Mouse (Mus musculus) cerebellum, postnatal 36 days (tissue): ENCODE results near the gene Casp9.

ENCODE experiments used
- DNase-seq, 2 experiments: peaks; one replicate each; pipeline ENCODE4 v3.0.0; 2021 to 2022; ENCODE audit warnings: mixed read lengths in 2 of 2

The Casp9 gene

DNA sequence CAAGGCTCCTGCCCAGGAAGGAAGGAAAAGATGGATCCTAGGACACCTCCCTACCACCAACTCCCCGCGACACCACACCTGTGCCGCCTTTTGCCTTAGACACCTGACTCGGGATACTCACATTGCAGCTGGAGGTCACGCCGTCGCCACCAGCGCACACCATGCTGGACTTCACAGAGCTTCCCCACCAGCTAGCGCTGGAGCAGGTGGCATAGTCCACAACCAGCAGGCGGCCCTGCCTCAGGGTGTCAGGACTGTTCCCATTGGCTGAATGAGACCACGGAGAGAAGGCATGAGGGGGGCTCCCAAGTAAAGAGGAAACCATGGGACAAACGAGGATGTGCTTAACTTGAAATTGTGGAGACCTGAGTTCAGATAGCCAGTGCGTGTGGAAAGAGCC is 25.4 kb downstream of the Casp9 start:
- DNase-seq = no peak

DNA sequence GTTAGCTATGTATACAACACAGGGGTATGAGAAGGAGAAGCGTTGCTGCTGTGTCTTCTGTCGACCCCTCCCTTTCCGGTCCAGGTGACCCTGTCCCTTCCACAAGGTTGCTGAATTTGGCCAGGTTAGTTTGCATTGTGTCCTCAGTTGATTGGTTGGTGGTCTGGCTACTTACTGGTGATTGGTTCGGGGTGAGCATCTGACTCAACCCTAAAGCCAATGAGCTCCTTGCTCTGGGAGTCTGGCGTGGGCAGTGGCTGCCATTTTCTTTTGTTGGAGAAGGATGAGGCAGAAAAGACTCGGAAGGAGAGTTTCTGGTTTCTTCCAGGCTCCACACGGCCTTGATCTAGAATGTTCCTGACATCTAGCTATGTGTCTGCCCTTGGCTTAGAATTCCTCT is 25.9 kb downstream of the Casp9 start:
- DNase-seq = no peak

DNA sequence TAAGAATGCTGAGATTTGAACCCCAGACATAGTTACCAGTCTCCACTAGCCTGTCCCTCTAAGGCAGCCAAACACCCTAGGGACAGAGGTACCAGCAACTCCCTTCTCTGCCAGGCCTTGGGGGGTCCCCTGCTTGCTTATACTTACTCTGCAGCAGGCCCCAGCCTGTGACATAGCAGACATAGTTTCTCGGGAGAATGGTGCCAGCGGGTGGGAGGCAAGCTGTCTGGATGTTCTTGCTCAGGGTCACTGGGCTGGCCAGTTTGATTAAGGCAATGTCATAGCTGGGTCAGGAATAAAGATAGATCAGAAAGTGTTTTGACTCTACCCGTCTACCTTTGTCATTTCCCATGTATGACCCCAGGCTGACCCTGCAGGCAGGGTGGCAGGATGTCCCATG is 27.8 kb downstream of the Casp9 start:
- no peak for DNase-seq

DNA sequence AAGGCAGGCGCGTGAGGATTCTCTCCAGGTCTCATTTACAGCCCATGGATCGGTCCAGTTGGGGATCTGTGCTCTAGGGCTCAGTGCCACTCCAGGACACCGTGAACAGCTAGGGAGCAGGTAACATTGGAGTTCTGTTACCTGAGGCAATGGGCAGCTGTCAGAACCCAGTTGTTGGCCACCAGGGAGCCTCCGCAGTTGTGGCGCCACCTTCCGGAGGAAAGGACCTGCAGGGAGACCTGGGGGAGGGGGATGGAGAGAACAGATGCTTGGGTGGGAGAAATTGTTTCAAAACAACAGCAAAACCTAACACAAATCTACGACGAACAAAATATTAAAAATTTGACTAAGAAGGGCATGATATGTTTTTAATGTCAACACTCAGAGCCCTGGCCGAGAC is 28.7 kb downstream of the Casp9 start:
- no peak for DNase-seq

DNA sequence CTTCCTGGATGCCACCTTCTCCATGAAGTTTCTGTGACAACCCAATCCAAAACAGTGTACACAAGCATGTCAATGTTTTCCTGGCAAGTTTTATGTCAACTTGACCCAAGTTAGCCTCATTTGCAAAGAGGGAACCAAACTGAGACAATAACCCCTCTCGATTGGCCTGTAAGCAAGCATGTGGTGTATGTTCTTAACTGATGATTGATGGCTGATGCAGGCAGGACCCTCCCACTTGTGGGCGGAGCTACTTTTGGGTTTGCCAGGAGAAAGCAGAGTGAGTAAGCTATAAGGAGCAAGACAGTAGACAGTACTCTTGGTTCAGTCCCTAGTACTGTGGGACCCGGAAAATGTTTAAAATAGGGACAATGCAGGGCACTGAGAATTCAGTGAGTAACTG is 29.6 kb downstream of the Casp9 start:
- no peak for DNase-seq

DNA sequence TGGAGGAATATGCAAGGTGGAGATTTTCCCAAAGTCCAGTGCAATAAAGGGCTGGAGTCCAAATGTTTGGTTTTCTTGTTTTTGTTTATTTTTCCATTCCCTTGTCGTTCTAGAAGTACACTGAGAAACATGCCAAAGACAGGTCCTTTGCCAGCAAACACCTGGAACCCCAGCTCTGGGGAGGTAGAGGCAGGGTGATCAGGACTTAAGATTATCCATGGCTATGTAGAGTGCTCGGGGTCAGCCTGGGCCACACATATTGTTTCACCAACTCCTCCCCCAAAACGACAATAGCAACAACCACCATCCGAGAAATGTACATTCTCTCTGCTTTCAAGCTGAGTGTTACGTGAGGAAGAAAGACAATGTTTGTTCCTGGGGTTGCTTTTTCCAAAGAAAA is 32.6 kb downstream of the Casp9 start, which contains the start of gene Cela2a:
Gene Cela2a, minus strand, starts transcription at position 101 of the 400 bp plus-strand sequence.
- DNase-seq = no peak

DNA sequence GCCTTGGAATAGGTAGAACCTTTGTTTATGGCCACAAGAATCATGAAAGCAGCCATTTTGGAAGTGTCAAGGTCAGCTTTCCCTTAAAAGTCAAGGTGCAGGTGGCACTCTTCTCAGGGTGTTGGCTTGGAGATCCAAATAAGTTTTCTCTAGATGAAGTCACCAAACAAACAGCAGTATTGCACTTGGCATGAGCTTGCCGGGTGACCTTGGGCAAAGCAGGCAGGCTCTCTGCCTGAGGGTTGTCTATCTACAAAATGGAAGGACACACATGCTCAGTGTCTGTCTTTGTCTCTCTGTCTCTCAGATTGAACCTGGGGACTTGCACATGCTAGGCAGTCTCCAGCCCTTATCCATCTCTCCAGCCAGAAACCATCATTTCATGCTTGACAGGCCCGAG is 34.0 kb downstream of the Casp9 start:
- DNase-seq = no peak

DNA sequence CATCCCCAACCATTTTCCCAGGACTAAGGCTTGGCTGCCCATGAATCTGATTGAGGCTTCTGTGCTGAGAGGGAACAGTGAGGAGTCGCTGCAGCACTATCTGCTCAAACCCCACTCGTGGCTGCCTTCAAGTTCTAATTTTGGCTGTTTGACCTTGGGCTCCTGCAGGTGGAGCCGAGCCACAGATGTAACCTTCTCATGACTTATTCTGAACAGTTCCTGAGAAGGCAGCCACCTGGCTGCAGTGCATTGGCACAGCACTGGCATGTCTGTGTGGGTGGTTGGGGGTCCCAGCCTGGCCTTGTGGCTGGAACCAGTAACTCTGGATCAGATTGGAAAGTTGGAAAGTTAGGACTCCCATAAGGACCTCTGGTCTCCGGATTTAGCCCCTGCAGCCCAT is 34.8 kb downstream of the Casp9 start:
- no peak for DNase-seq

DNA sequence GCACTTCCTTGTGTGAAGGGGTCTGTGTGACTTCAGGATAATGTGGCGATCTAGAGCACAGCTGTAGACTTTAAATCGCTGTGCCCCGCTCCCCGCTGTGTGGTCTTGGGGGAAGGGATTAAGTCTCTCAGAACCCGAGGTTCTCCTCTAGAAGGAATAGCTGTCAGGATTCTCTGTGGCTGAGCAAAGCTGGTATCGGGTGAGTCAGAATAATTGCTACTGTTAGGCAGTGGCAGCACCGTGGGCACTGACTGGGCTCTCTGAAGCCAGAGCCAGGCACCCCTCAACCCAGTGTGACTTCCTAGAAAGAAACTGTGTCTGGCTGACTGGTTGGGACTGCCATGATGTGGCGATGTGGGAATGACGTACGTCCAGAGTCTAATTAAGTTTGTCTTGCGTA is 37.0 kb downstream of the Casp9 start:
- DNase-seq = no peak

DNA sequence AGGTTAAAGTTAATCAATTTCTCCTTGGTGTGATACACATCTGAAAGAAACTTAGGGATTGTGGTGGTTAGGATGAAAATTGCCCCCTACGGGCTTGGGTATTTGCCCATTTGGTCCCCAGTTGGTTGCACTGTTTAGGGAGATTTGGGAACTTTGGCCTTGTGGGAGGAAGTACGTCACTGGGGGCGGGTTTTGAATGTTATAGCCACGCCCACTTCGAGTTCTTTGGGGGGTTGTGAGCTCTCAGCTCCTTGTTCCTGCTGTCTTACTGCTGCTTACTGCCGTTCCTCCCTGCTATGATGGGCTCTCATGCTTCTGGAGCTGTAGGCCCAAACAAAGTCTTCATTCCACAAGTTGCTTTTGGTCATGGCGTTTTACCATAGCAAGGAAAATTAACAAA is 37.9 kb downstream of the Casp9 start:
- no peak for DNase-seq

DNA sequence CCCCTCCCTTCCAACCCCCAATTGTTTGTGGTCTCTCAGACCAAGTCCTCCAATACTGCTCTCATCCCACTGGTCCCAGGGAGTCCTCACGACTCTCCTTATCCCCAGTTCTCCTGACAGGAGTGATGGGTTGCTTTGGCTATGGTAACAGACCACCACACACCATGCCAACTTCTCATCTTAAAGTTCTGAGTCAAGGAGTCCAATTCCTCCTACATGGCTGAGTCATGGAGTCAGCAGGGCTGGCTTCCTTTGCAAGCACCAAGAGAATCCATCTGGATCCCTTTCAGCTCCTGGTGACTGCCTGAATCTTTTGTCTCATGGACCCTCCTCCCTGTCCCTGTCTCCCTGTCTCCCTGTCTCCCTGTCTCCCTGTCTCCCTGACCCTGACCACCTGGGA is 40.5 kb downstream of the Casp9 start:
- no peak for DNase-seq

DNA sequence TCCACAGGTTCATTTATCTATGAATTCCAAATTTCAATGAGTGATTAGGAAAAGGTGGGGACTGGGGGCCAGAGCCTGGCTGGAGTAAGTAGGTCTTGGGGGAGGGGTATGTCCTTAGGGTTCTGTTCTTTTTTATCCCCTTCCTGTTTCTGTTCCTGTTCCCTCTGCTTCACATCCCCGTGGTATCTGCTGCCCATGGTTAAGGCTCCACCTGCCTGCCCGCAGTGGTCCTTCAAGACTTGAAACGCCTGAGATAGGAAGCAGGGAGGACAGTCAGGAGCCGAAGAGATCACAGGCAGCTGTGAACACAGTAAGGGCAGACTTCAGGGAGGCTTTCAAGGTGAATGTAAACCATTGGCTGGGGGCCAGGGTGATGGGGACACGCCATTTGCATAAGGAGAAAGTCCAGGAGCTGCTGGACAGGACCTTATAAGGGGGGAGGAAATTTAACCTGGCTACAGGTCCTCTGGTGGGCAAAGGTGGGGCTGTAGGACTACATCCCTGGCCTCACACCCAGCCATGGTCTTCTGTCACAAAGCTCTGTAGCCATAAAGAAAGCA is 41.2 kb downstream of the Casp9 start:
- no peak for DNase-seq

DNA sequence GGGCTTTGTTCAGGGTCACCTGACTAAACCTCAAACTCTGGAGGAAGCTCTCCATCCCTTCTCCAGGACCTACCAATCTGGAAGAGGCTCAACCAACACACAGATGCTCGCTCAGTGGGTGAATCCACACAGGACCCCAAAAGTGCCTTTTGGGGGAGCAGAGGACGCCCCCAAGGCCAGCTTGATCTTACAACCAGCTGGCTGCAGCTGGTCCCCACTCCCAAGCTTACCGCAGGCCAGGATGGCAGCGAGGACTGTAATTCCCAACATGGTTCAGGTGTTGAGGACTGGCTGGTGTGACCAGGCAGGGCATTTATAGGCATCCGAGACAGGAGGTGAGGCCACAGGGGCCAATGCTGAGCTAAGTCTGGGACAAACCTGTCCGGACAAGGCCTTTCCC is 52.6 kb downstream of the Casp9 start, which contains the start of gene Ctrc:
Gene Ctrc, minus strand, starts transcription at position 361 of the 400 bp plus-strand sequence.
- DNase-seq = no peak

DNA sequence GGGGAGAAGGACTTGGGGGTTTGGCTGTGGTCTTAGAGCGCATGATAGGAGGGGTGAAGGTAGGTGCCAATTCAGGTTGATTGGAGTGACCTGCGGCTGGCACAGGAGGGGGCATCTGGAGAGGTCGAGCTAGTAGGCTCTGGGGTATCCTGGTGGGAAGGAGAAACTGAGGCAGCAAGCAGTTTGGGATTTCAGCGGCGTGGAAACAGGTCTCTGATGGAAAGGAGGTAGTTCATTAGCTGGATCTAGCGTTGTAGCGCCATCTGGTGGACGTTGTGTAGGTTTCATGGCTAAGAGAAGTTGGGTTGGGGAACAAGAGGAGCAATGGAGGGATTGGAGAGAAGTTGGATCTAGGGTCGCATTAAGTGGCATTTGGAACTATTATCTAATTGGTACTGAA is 60.0 kb downstream of the Casp9 start:
- DNase-seq = peak; percentile 65 to 70

DNA sequence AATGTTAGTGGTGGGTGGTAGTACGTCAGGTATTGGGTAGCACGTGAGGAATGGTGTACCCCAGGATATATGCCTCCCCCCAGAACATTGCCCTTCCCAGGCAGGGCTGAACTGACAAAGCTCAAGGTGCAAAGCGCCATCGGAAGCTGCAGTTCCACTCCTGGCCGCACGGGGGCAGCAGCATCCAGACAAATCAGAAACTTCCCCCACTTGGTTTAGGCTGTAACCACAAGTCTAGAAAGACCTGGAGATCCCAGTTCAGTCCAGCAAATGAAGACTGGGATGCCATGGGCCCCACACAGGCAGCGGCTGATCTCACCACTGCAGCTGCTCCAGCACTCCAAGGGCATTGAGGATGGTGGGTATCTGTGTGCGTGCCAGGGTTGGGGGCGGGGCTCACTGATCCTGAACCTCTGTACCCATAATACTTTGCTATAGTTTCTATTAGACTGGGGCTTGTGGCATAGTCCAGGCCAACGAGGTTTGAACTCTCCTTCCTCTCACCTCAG is 64.1 kb downstream of the Casp9 start:
- peak; percentile 84 to 87 for DNase-seq

DNA sequence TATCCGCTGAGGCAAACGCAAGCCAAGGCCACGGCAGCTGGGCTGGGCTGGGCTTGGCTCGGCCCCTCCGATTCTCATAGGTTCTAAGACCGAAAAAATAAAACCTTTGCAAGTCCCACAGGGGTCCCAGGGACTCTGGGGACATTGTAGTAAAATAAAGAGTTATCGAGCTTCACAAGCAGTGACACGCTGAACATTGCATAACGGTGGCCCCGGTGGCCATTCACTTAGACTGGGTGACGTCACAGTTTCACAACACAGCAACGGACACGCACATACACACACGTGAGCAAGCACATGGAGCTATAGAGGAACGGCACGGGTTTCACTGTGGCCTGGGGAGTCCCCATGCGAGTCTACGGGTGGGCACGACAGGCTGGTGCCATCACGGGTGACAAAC is 65.1 kb downstream of the Casp9 start:
- no peak for DNase-seq

DNA sequence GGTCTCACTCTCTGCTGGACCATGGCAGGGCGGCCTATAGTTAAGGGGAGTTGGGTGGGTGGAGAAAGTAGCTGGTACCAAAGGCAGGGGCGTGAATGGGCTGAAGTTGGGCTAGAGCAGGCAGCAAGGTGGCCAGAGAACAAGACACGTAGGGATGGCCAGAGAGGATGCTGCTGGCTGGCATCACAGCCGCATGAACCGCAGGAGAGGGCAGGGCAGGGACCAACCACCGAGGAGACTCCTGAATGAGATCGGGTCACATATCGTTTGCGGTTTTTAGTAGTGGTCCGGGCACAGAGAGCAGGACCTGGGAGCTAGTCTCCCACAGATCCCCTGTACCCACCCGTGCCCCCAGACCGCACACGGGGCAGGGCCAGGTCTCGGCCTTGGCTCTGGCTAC is 65.9 kb downstream of the Casp9 start:
- no peak for DNase-seq

DNA sequence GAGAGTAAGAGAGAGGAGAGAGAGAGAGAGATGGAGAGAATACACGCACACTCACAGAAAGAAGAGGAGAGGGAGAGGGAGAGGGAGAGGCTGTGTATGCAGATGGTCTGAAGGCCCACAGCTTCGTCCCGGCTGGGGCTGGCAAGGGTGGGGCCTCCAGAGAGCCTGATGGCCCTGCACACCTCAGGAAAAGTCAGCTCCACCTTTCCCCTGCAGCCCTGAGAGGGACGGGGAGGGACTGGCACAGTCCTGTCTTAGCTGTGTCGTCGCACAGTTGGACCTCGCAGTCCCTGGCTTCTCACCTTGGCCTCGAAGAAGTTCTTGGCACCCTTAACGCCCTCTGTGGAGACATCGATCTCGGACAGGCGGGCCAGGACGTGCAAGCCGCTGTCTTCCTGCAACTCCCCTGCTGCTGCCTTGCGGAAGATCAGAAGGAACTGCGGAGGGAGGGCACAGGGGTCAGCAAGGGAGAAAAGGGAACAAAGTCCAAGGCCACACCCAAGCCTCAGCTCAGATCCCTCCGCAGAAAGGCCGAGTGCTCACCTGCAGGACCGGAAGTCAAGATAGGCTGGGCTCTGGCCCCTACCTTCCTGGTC is 66.9 kb downstream of the Casp9 start:
- DNase-seq = no peak

DNA sequence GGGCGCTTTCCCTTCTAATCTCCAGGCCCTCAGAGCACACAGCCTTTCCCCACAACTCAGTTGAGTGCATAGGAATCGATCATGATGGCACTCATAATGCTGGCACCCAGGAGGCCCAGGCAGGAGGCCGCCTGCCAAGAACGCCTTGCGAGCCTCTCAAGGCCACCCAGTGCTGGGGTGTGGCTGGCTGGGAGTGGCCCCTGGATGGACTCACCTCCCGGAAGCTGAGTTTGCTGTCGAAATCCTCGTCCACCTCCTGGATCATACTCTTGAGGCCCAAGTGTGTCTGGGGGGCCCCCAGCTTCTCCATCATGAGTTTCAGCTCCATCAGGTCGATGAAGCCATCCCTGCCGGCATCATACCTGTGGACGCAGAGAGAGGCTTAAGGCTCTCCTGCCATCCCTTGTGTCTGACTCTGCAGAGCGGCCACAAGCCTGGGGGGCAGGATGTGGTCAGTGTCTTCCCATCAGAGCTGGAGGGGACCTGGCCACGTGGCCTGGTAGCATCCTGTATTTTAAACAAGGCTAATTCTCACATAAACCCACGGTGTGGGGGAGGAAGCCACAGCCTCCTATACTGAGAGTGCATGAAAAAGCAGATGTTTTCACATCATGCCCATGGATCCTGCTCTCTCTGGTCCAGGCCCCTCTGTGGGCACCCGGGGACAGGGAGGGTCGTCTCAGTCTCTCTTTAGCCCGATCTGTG is 68.3 kb downstream of the Casp9 start:
- no peak for DNase-seq

DNA sequence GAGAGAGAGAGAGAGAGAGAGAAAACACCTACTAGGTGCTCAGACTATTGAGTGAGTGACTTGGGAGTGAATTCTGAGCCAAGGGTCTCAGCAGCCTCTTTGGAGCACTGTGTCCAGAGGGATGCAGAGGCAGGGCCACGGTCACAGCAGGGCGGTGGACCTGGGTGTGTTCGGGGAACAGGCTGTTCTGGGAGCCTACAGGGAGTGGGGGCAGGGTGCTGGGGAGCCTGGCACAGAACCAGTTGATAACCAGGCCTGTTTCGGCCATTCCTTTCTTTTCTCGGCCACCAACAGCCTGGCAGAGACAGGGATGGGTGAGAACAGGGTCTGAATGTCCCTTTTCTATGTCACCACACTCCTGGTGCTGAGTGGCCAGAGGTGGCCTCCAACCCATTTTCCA is 69.5 kb downstream of the Casp9 start:
- DNase-seq = no peak

DNA sequence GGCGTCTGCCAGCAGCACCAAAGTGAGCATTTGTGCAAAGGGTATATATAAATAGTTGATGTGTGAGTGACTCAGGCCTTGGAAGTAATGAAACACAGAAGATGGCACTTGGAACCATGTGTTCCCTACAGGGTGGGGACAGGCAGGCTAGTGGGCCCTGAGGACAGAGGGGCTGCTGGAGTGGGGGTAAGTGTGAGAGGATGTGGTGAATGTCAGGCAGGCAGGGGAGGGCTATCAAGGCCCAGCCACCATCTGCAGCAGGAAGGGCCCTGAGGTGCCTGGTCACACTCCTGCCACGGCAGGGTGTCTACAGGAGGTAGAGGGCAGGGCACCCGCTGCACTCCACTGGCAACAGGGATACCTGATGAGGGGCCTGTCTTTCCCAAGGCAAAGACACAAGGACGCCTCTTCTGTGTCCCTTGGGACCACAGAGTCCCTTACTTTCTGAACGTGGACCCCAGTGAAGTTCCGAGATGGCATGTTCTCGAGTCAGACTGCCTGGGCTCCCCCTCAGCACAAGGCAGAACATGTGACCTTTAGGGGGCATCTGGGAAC is 70.4 kb downstream of the Casp9 start:
- DNase-seq = no peak

DNA sequence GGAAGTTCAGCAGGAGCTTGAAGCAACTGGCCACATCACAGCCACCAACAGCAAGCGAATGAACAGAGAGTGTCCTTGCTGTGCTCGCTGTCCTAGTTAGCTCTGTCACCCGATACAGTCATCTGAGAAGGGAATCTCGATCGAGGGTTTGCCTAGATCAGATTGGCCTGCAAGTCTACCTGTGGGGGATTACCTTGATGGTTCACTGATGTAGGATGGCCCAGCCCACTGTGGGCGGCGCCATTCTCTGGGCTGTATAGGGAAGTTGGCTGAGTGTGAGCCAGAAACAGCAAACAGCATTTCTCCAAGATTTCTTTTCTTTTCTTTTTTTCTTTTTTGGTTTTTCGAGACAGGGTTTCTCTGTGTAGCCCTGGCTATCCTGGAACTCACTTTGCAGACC is 71.1 kb downstream of the Casp9 start:
- no peak for DNase-seq

DNA sequence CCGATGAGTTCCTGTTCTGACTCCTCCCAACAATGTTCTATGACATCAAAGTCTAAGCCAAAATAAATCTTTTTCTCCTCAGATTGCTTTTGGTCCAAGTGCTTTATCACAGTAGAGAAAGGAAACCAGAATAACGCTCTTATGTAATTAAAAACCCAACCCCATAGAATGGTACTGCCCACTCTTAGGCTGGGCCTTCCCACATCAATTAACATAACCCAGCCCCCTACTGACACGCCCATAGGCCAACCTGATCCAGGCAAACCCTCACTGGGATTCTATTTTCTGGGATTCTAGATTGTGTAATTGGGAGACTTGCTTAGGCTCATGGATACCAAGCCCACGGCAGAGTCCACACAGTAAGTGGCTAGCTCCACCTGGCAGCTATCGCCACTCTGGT is 71.6 kb downstream of the Casp9 start:
- no peak for DNase-seq
